Mouse (Mus musculus): ENCODE measurements around the gene Ergic3. TPM values are rescaled to one million over a fixed set of nuclear protein-coding genes. Genes with fewer than 3 reads are reported as not detected.

Ergic3 gene
- polyA plus RNA-seq, 1 experiment from 2014 or later, result 349 TPM

Other genes with a start within 250 kb of the Ergic3 start
- 9.1 and 9.4 TPM in 2 replicates for gene Mmp24, start 232.7 kb upstream of the Ergic3 start, polyA plus RNA-seq (2015; fragmentation: Nextera tagmentation; extraction: Ambion mirVana)
- gene BC029722, start 188.6 kb upstream of the Ergic3 start, polyA plus RNA-seq (2015; fragmentation: Nextera tagmentation; extraction: Ambion mirVana), result 24.3 and 25.2 TPM in 2 replicates
- 157 and 161 TPM in 2 replicates for gene Eif6, start 181.1 kb upstream of the Ergic3 start, polyA plus RNA-seq (2015; fragmentation: Nextera tagmentation; extraction: Ambion mirVana)
- 0.58 and 0.66 TPM in 2 replicates for gene Fam83c, start 173.2 kb upstream of the Ergic3 start, polyA plus RNA-seq (2015; fragmentation: Nextera tagmentation; extraction: Ambion mirVana)
- 55.7 and 64.9 TPM in 2 replicates for gene Uqcc1, start 77.7 kb upstream of the Ergic3 start, polyA plus RNA-seq (2015; fragmentation: Nextera tagmentation; extraction: Ambion mirVana)
- not detected in 2 replicates for gene Gm15557, start 67.3 kb upstream of the Ergic3 start, polyA plus RNA-seq (2015; fragmentation: Nextera tagmentation; extraction: Ambion mirVana)
- 0.71 and 1.1 TPM in 2 replicates for gene Gdf5, start 62.7 kb upstream of the Ergic3 start, polyA plus RNA-seq (2015; fragmentation: Nextera tagmentation; extraction: Ambion mirVana)
- gene Cep250, start 51.6 kb upstream of the Ergic3 start, polyA plus RNA-seq (2015; fragmentation: Nextera tagmentation; extraction: Ambion mirVana), result 17.3 and 21.2 TPM in 2 replicates
- gene 6430550D23Rik, start 68 bp upstream of the Ergic3 start, polyA plus RNA-seq (2015; fragmentation: Nextera tagmentation; extraction: Ambion mirVana), result 1.4 and 1.9 TPM in 2 replicates
- not detected in 2 replicates for gene Fer1l4, start 44.9 kb downstream of the Ergic3 start, polyA plus RNA-seq (2015; fragmentation: Nextera tagmentation; extraction: Ambion mirVana)
- gene Spag4, start 57.1 kb downstream of the Ergic3 start, polyA plus RNA-seq (2015; fragmentation: Nextera tagmentation; extraction: Ambion mirVana), result 6.0 TPM in 2 replicates
- 34.2 and 36.4 TPM in 2 replicates for gene Cpne1, start 103.9 kb downstream of the Ergic3 start, polyA plus RNA-seq (2015; fragmentation: Nextera tagmentation; extraction: Ambion mirVana)
- gene Rbm12, start 103.9 kb downstream of the Ergic3 start, polyA plus RNA-seq (2015; fragmentation: Nextera tagmentation; extraction: Ambion mirVana), result 33.3 and 33.9 TPM in 2 replicates
- gene Gm28036, start 119.0 kb downstream of the Ergic3 start, polyA plus RNA-seq (2015; fragmentation: Nextera tagmentation; extraction: Ambion mirVana), result 23.0 and 28.4 TPM in 2 replicates
- gene Romo1, start 136.0 kb downstream of the Ergic3 start, polyA plus RNA-seq (2015; fragmentation: Nextera tagmentation; extraction: Ambion mirVana), result 434 and 435 TPM in 2 replicates
- 29.5 and 29.8 TPM in 2 replicates for gene Nfs1, start 136.1 kb downstream of the Ergic3 start, polyA plus RNA-seq (2015; fragmentation: Nextera tagmentation; extraction: Ambion mirVana)
- 611 and 631 TPM in 2 replicates for gene Rbm39, start 172.2 kb downstream of the Ergic3 start, polyA plus RNA-seq (2015; fragmentation: Nextera tagmentation; extraction: Ambion mirVana)
- gene Phf20, start 188.4 kb downstream of the Ergic3 start, polyA plus RNA-seq (2015; fragmentation: Nextera tagmentation; extraction: Ambion mirVana), result 111 and 124 TPM in 2 replicates

Measured in midbrain, embryonic 13.5 days (tissue).